Mouse (Mus musculus) embryonic facial prominence, embryonic 11.5 days (tissue): ENCODE measurements around the gene Pde6g. TPM values are rescaled to one million over a fixed set of nuclear protein-coding genes. Genes with fewer than 3 reads are reported as not detected.

ENCODE experiments used
- ATAC-seq: fragments of 200-750 bp; cut with Nextera tagmentation; replicated peaks from 2 replicates; pipeline ENCODE4 v1.8.0; 2017; ENCODE audit warnings: low read depth; ENCODE audit not compliant: insufficient number of reproducible peaks, low FRiP score, low TSS enrichment
- DNase-seq: peaks from one replicate; pipeline ENCODE4 v3.0.0-alpha.2; 2015; ENCODE audit warnings: low spot score
- H3K27ac ChIP-seq: fragments of 300-500 bp; sonication (generic); replicated peaks from 2 replicates; pipeline ENCODE4 v1.5.1; 2014; ENCODE audit warnings: mild to moderate bottlenecking, low read depth, low read length, control low read depth
- H3K27me3 ChIP-seq: fragments of 300-500 bp; sonication (generic); 2 replicates; pipeline ENCODE4 v1.6.1; 2014; ENCODE audit warnings: mild to moderate bottlenecking, low read length, moderate library complexity, mixed read lengths; ENCODE audit not compliant: control insufficient read depth, insufficient read depth
- H3K36me3 ChIP-seq: fragments of 300-500 bp; sonication (generic); replicated peaks from 2 replicates; pipeline ENCODE4 v1.6.1; 2014; ENCODE audit warnings: low read depth, mild to moderate bottlenecking, low read length, moderate library complexity, mixed read lengths; ENCODE audit not compliant: control insufficient read depth, insufficient read depth
- H3K4me1 ChIP-seq: fragments of 300-500 bp; sonication (generic); 2 replicates; pipeline ENCODE4 v1.6.1; 2014; ENCODE audit warnings: low read length, mixed read lengths; ENCODE audit not compliant: control insufficient read depth, insufficient read depth
- H3K4me2 ChIP-seq: fragments of 300-500 bp; sonication (generic); 2 replicates; pipeline ENCODE4 v1.6.1; 2014; ENCODE audit warnings: low read depth, mild to moderate bottlenecking, control low read depth, low read length, moderate library complexity
- H3K4me3 ChIP-seq: fragments of 300-500 bp; sonication (generic); 2 replicates; pipeline ENCODE4 v1.5.1; 2014; ENCODE audit warnings: low read depth, low read length, control low read depth
- H3K9ac ChIP-seq: fragments of 300-500 bp; sonication (generic); replicated peaks from 2 replicates; pipeline ENCODE4 v1.6.1; 2014; ENCODE audit warnings: mild to moderate bottlenecking, control low read depth, low read length
- H3K9me3 ChIP-seq: fragments of 300-500 bp; sonication (generic); replicated peaks from 2 replicates; pipeline ENCODE4 v1.6.1; 2016; ENCODE audit warnings: mild to moderate bottlenecking, low read length, inconsistent platforms, mixed read lengths; ENCODE audit not compliant: control insufficient read depth
- WGBS: fragments of 180-500 bp; shearing (Covaris S2); extraction: QIAGEN DNeasy Blood & Tissue Kit; methylation state at CpG from one replicate; pipeline ENCODE4 v1.1.7; 2014; 5-methylcytosine and 5-hydroxymethylcytosine counted together
- polyA plus RNA-seq: library from polyadenylated mRNA; unstranded; fragments of >200 nt; fragmentation: Nextera tagmentation; extraction: Ambion mirVana; gene quantifications from 2 replicates; pipeline ENCODE4 v1.2.1, GENCODE M21; 2014

Gene Pde6g
- 0.48 TPM in 1 of 2 replicates, not detected in the other for polyA plus RNA-seq

DNA sequence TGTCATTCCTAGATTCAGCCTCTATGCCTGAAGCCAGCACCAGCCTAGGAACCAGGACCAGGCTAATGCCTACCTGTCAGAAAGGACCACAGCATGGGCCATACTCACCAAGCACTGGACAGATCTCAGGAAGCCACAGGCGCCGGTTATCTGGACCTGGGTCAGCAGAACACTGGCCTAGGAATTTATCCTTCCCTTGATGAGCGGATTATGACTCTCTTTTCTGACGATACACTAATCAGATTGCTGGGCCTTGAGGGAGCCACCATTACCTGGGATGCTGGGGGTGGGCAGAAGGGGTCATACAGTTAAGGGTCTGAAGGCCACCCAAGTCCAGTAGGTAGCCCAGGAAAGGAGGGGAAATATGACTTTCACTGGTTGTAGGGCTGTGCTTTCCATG is at the start of gene Pde6g:
Pde6g (minus strand) TSS at position 195 of the 400 bp plus-strand sequence.
- no peak within 1 kb of the TSS for H3K9ac ChIP-seq
- H3K27ac ChIP-seq, result no peak within 1 kb of the TSS
- H3K4me2 ChIP-seq, result no peak within 1 kb of the TSS
- H3K4me3 ChIP-seq, result no peak within 1 kb of the TSS
- no peaks in the 10 kb centered on the region for H3K9me3 ChIP-seq
- no peaks in the 10 kb centered on the region for H3K27me3 ChIP-seq
- no peak for ATAC-seq
- no peaks in the 10 kb centered on the region; the same call in 1 of the 2 replicates for H3K4me1 ChIP-seq
- H3K36me3 ChIP-seq, result no peaks in the 10 kb centered on the region
- DNase-seq, result no peak
- 81% methylated on average over 4 of the region's 4 CpGs for WGBS

- H3K27me3 ChIP-seq, result no peaks in the 10 kb centered on the region
- 90% methylated on average over 4 of the region's 4 CpGs for WGBS
- DNase-seq, result no peak
Observed at GRCm38 (mm10) chr11:120501701-120502100, 48.4 kb upstream of the Pde6g start.

GRCm38 (mm10) chr11:120501018-120501417 is 47.7 kb upstream of the Pde6g start:
- H3K36me3 ChIP-seq, result 0 out of 2 replicates have a peak, but pooled peaks cover 6% of the 10 kb centered on the region
- no peak overlapping the region for H3K4me3 ChIP-seq
- WGBS, result 62% methylated on average over 6 of the region's 6 CpGs
- H3K4me2 ChIP-seq, result no peak overlapping the region
- ATAC-seq (no peak), DNase-seq (no peak)
- no peaks in the 10 kb centered on the region for H3K27me3 ChIP-seq
- H3K9ac ChIP-seq, result no peak overlapping the region
- H3K27ac ChIP-seq, result no peak overlapping the region
- no peaks in the 10 kb centered on the region for H3K4me1 ChIP-seq
- no peaks in the 10 kb centered on the region for H3K9me3 ChIP-seq

More at GRCm38 (mm10) chr11:120501701-120502100, 48.4 kb upstream of the Pde6g start:
- no peaks in the 10 kb centered on the region for H3K4me1 ChIP-seq
- no peak overlapping the region for H3K27ac ChIP-seq
- no peak overlapping the region for H3K4me2 ChIP-seq
- H3K9me3 ChIP-seq, result no peaks in the 10 kb centered on the region
- no peak overlapping the region for H3K9ac ChIP-seq
- H3K4me3 ChIP-seq, result no peak overlapping the region
- no peak for ATAC-seq
- H3K36me3 ChIP-seq, result 0 out of 2 replicates have a peak, but pooled peaks cover 6% of the 10 kb centered on the region

- DNase-seq, result no peak
- no peak for ATAC-seq
- no peak overlapping the region for H3K4me2 ChIP-seq
- H3K4me1 ChIP-seq, result no peaks in the 10 kb centered on the region
- H3K36me3 ChIP-seq, result 0 out of 2 replicates have a peak, but pooled peaks cover 6% of the 10 kb centered on the region
- no peaks in the 10 kb centered on the region for H3K9me3 ChIP-seq
- H3K4me3 ChIP-seq, result no peak overlapping the region
- no peaks in the 10 kb centered on the region for H3K27me3 ChIP-seq
- H3K9ac ChIP-seq, result no peak overlapping the region
- no peak overlapping the region for H3K27ac ChIP-seq
- WGBS, result 20% methylated on average over 3 of the region's 3 CpGs
Observed at GRCm38 (mm10) chr11:120500357-120500756, 47.1 kb upstream of the Pde6g start.

GRCm38 (mm10) chr11:120499894-120500293 is 46.6 kb upstream of the Pde6g start:
- no peak for ATAC-seq

DNA sequence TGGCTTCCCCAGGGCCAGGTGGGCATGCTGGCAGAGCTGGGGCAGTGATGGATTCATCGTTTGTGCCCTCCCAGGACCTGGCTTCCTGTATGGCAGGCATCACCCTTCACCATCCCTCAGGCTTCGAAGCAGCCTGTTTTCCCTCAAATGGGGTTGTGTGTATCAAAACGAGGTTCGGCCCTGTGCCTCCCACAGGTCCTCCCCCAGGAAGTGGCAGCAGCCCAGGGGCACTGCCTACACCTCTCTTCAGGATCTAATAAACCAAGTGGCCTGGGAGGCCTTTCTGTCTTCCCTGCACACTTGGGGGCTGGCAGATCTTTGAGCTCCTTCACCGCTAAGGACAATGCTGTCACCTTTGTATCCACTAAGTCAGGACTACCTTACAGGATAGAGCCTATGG is 45.6 kb upstream of the Pde6g start:
- WGBS, result 86% methylated on average over 5 of the region's 5 CpGs
- no peak for DNase-seq
- no peaks in the 10 kb centered on the region for H3K27me3 ChIP-seq

More at GRCm38 (mm10) chr11:120499894-120500293, 46.6 kb upstream of the Pde6g start:
- no peak overlapping the region for H3K4me3 ChIP-seq
- no peak overlapping the region for H3K27ac ChIP-seq
- no peak overlapping the region for H3K4me2 ChIP-seq
- no peak overlapping the region for H3K9ac ChIP-seq
- H3K27me3 ChIP-seq, result no peaks in the 10 kb centered on the region
- 82% methylated on average over 6 of the region's 6 CpGs for WGBS
- peaks cover 6% of the 10 kb centered on the region; the same call in 1 of the 2 replicates for H3K36me3 ChIP-seq
- no peaks in the 10 kb centered on the region for H3K4me1 ChIP-seq
- DNase-seq, result no peak
- no peaks in the 10 kb centered on the region for H3K9me3 ChIP-seq

DNA sequence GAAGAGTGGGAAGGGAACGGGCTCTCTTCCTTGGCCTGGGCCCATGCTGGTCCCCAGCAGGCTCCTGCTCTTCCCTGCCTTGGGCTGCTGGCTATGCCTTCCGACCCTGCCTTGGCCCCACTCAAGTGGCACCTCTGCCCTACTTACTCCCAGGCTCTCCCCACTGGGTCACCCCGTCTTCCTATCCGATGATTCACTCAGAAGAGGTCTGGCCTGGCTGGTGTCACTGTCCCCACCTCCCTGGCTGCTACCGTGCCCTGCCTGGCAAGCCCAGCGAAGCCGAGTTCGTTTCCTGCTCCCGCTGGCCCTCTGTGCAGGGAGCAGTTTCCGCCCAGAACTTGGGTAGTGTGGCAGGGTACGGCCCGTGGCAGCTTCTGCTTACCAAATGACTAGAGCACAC is 44.9 kb upstream of the Pde6g start:
- Histone ChIP-seq H3K9me3 (no peaks in the 10 kb centered on the region), H3K27me3 (no peaks in the 10 kb centered on the region), H3K27ac (no peak overlapping the region), H3K4me1 (no peaks in the 10 kb centered on the region; the same call in none of the 2 replicates), H3K4me2 (no peak overlapping the region), H3K36me3 (peaks cover 6% of the 10 kb centered on the region; the same call in 1 of the 2 replicates), H3K4me3 (no peak overlapping the region), H3K9ac (no peak overlapping the region)
- ATAC-seq (no peak), DNase-seq (no peak)
- WGBS, result 97% methylated on average over 12 of the region's 12 CpGs

More for the DNA sequence above, 45.6 kb upstream of the Pde6g start:
- Histone ChIP-seq H3K36me3 (peaks cover 6% of the 10 kb centered on the region; the same call in 1 of the 2 replicates), H3K9ac (no peak overlapping the region), H3K4me1 (no peaks in the 10 kb centered on the region), H3K27ac (no peak overlapping the region), H3K9me3 (no peaks in the 10 kb centered on the region), H3K4me2 (no peak overlapping the region), H3K4me3 (no peak overlapping the region)
- no peak for ATAC-seq

GRCm38 (mm10) chr11:120497436-120497835 is 44.1 kb upstream of the Pde6g start:
- DNase-seq, result no peak
- Histone ChIP-seq H3K9me3 (no peaks in the 10 kb centered on the region), H3K27me3 (no peaks in the 10 kb centered on the region), H3K27ac (no peak overlapping the region), H3K9ac (no peak overlapping the region), H3K4me2 (no peak overlapping the region), H3K4me1 (peaks cover 3% of the 10 kb centered on the region), H3K4me3 (no peak overlapping the region), H3K36me3 (peaks cover 6% of the 10 kb centered on the region; the same call in 1 of the 2 replicates)
- no peak for ATAC-seq
- 84% methylated on average over 3 of the region's 3 CpGs for WGBS
